Mouse (Mus musculus): ENCODE results near the gene Gstk1. TPM values are rescaled to one million over a fixed set of nuclear protein-coding genes. Genes with fewer than 3 reads are reported as not detected.

Gene Gstk1
- polyA plus RNA-seq, 1 experiment from 2014 or later = 56.7 TPM

DNA sequence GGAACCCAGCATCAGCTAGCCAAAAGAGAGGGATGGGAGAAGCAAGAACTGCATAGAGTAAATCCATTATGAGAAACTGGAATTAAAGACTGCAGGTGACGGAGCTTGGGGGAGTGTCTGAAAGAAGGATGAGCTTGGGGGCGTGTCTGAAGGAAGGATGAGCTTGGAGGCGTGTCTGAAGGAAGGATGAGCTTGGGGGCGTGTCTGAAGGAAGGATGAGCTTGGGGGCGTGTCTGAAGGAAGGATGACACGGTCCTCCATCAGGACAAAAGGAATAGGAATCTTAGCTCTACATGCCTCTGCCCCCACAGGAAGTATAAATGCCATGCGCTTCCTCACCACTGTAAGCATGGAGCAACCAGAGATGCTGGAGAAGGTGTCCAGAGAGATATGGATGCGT is 1.4 kb downstream of the Gstk1 start:
- no peak for TF ChIP-seq EP300 (optimal IDR thresholded peaks at IDR 0.05)
- Histone ChIP-seq H3K27me3 (ENCODE audit: control insufficient read depth, insufficient read depth, low read length) (no peaks in the 10 kb centered on the region), H3K4me3 (ENCODE audit: low read depth, low read length) (no peak overlapping the region), H3K4me2 (replicated peaks; ENCODE audit: low read depth) (no peak overlapping the region), H3K36me3 (ENCODE audit: control insufficient read depth, insufficient read depth, low read length) (no peaks in the 10 kb centered on the region), H3K9me3 (ENCODE audit: control insufficient read depth, low read length) (no peaks in the 10 kb centered on the region), H3K27ac (replicated peaks) (no peak overlapping the region), H3K9ac (ENCODE audit: low read length) (no peak overlapping the region), H3K4me1 (replicated peaks; ENCODE audit: control insufficient read depth, insufficient read depth) (peaks cover 6% of the 10 kb centered on the region)
- WGBS = 26% methylated on average over 8 of the region's 8 CpGs
- DNase-seq (ENCODE audit: low spot score) = no peak
- no peak for ATAC-seq (ENCODE audit: low FRiP score, low TSS enrichment)

GRCm38 (mm10) chr6:42247981-42248380 is 2.2 kb downstream of the Gstk1 start:
- no peak for DNase-seq (ENCODE audit: low spot score)
- Histone ChIP-seq H3K4me3 (ENCODE audit: low read depth, low read length) (no peak overlapping the region), H3K9ac (ENCODE audit: low read length) (no peak overlapping the region), H3K4me1 (replicated peaks; ENCODE audit: control insufficient read depth, insufficient read depth) (peaks cover 6% of the 10 kb centered on the region), H3K27me3 (ENCODE audit: control insufficient read depth, insufficient read depth, low read length) (no peaks in the 10 kb centered on the region), H3K27ac (replicated peaks) (no peak overlapping the region), H3K9me3 (ENCODE audit: control insufficient read depth, low read length) (no peaks in the 10 kb centered on the region), H3K4me2 (replicated peaks; ENCODE audit: low read depth) (no peak overlapping the region), H3K36me3 (ENCODE audit: control insufficient read depth, insufficient read depth, low read length) (no peaks in the 10 kb centered on the region)
- no peak for ATAC-seq (ENCODE audit: low FRiP score, low TSS enrichment)
- WGBS = 80% methylated on average over 1 of the region's 1 CpGs
- TF ChIP-seq EP300 (optimal IDR thresholded peaks at IDR 0.05) (no peak), CTCF (IDR thresholded peaks at IDR 0.05; ENCODE audit: low read depth) (no peak)

GRCm38 (mm10) chr6:42251791-42252190 is 6.1 kb downstream of the Gstk1 start:
- Histone ChIP-seq H3K27me3 (ENCODE audit: control insufficient read depth, insufficient read depth, low read length) (no peaks in the 10 kb centered on the region), H3K9me3 (ENCODE audit: control insufficient read depth, low read length) (no peaks in the 10 kb centered on the region), H3K4me1 (replicated peaks; ENCODE audit: control insufficient read depth, insufficient read depth) (no peaks in the 10 kb centered on the region), H3K27ac (replicated peaks) (no peak overlapping the region), H3K4me2 (replicated peaks; ENCODE audit: low read depth) (no peak overlapping the region), H3K4me3 (ENCODE audit: low read depth, low read length) (no peak overlapping the region), H3K9ac (ENCODE audit: low read length) (no peak overlapping the region), H3K36me3 (ENCODE audit: control insufficient read depth, insufficient read depth, low read length) (no peaks in the 10 kb centered on the region)
- no peak for TF ChIP-seq CTCF (IDR thresholded peaks at IDR 0.05; ENCODE audit: low read depth)
- TF ChIP-seq EP300 (optimal IDR thresholded peaks at IDR 0.05) = no peak
- ATAC-seq (ENCODE audit: low FRiP score, low TSS enrichment) (no peak), DNase-seq (ENCODE audit: low spot score) (no peak)
- 77% methylated on average over 4 of the region's 4 CpGs for WGBS

DNA sequence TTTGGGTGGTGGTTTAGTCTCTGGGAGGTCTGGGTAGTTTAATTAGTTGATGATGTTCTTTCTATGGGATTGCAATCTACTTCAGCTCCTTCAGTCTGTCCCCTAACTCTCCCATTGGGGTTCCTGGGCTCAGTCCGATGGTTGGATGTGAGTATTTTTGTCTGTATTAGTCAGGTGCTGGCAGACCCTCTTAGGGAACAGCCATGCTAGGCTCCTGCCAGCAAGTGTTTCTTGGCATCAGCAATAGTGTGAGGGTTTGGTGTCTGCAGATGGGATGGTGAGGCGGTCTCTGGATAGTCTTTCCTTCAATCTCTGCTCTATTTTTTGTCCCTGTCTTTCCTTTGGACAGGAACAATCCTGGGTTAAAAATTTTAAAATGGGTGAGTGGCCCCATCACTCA is 7.4 kb downstream of the Gstk1 start:
- DNase-seq (ENCODE audit: low spot score) = no peak
- H3K4me1 ChIP-seq (replicated peaks; ENCODE audit: control insufficient read depth, insufficient read depth) = no peaks in the 10 kb centered on the region

GRCm38 (mm10) chr6:42257303-42257863 is 11.6 kb downstream of the Gstk1 start:
- Histone ChIP-seq H3K4me2 (replicated peaks; ENCODE audit: low read depth) (no peak overlapping the region), H3K9ac (ENCODE audit: low read length) (no peak overlapping the region), H3K9me3 (ENCODE audit: control insufficient read depth, low read length) (no peaks in the 10 kb centered on the region), H3K27me3 (ENCODE audit: control insufficient read depth, insufficient read depth, low read length) (no peaks in the 10 kb centered on the region), H3K36me3 (ENCODE audit: control insufficient read depth, insufficient read depth, low read length) (no peaks in the 10 kb centered on the region), H3K4me1 (replicated peaks; ENCODE audit: control insufficient read depth, insufficient read depth) (no peaks in the 10 kb centered on the region), H3K4me3 (ENCODE audit: low read depth, low read length) (no peak overlapping the region), H3K27ac (replicated peaks) (peak overlapping the region; percentile 31)
- ATAC-seq (ENCODE audit: low FRiP score, low TSS enrichment) (peak; percentile 45), DNase-seq (ENCODE audit: low spot score) (peak; percentile 78)
- peak; percentile 80 for TF ChIP-seq CTCF (IDR thresholded peaks at IDR 0.05; ENCODE audit: low read depth)
- no peak for TF ChIP-seq EP300 (optimal IDR thresholded peaks at IDR 0.05)
- 15% methylated on average over 11 of the region's 11 CpGs for WGBS

More for the DNA sequence above, 7.4 kb downstream of the Gstk1 start:
- H3K4me3 ChIP-seq (ENCODE audit: low read depth, low read length) = no peak overlapping the region
- H3K27ac ChIP-seq (replicated peaks) = no peak overlapping the region
- TF ChIP-seq CTCF (IDR thresholded peaks at IDR 0.05; ENCODE audit: low read depth) = no peak
- TF ChIP-seq EP300 (optimal IDR thresholded peaks at IDR 0.05) = no peak
- H3K36me3 ChIP-seq (ENCODE audit: control insufficient read depth, insufficient read depth, low read length) = no peaks in the 10 kb centered on the region
- H3K9ac ChIP-seq (ENCODE audit: low read length) = no peak overlapping the region
- ATAC-seq (ENCODE audit: low FRiP score, low TSS enrichment) = no peak
- H3K4me2 ChIP-seq (replicated peaks; ENCODE audit: low read depth) = no peak overlapping the region
- H3K9me3 ChIP-seq (ENCODE audit: control insufficient read depth, low read length) = no peaks in the 10 kb centered on the region
- WGBS = 81% methylated on average over 2 of the region's 2 CpGs
- H3K27me3 ChIP-seq (ENCODE audit: control insufficient read depth, insufficient read depth, low read length) = no peaks in the 10 kb centered on the region

GRCm38 (mm10) chr6:42260430-42260829 is 14.7 kb downstream of the Gstk1 start:
- Histone ChIP-seq H3K27ac (replicated peaks) (peak overlapping the region; percentile 86), H3K36me3 (ENCODE audit: control insufficient read depth, insufficient read depth, low read length) (no peaks in the 10 kb centered on the region), H3K9ac (ENCODE audit: low read length) (no peak overlapping the region), H3K4me1 (replicated peaks; ENCODE audit: control insufficient read depth, insufficient read depth) (no peaks in the 10 kb centered on the region), H3K27me3 (ENCODE audit: control insufficient read depth, insufficient read depth, low read length) (no peaks in the 10 kb centered on the region), H3K9me3 (ENCODE audit: control insufficient read depth, low read length) (no peaks in the 10 kb centered on the region), H3K4me2 (replicated peaks; ENCODE audit: low read depth) (no peak overlapping the region), H3K4me3 (ENCODE audit: low read depth, low read length) (no peak overlapping the region)
- ATAC-seq (ENCODE audit: low FRiP score, low TSS enrichment) (peak; percentile 46), DNase-seq (ENCODE audit: low spot score) (peak; percentile 74)
- WGBS = 26% methylated on average over 6 of the region's 6 CpGs
- TF ChIP-seq EP300 (optimal IDR thresholded peaks at IDR 0.05) = no peak
- TF ChIP-seq CTCF (IDR thresholded peaks at IDR 0.05; ENCODE audit: low read depth) = no peak

Measured in stomach, postnatal 0 days (tissue).